Mouse (Mus musculus): ENCODE measurements around the gene Nrros.

DNA sequence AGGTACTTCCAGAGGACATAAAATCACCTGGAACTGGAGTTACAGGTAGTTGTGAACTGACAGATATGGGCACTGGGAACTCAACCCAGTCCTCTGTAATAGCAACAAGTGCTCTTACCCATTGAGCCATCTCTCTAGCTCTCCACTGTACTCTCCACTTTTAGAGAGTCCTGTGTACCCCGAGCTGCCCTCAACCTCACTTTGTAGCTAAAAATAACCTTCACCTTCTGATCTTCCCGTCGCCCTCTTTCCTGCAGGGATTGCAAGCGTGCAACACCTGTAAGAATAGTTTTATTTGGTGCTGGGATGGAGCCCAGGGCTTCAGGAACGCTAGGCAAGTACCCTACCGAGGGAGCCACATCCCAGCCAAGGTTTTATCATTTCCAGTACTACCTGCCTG, 49.6 kb downstream of the Nrros start:
- TF ChIP-seq CTCF (IDR thresholded peaks at IDR 0.05; ENCODE audit: low read depth) (no peak), EP300 (optimal IDR thresholded peaks at IDR 0.05) (no peak)

Data from stomach, postnatal 0 days (tissue).